Mouse (Mus musculus) G1E (cell line): ENCODE data around the gene Vill. TPM values are rescaled to one million over a fixed set of nuclear protein-coding genes. Genes with fewer than 3 reads are reported as not detected.

Experiments used
- ATAC-seq: 2 replicates; pipeline ENCODE4 v1.8.0; 2016; ENCODE audit warnings: mild to moderate bottlenecking; ENCODE audit not compliant: insufficient number of reproducible peaks, poor library complexity, low FRiP score, severe bottlenecking; ENCODE audit errors: extremely low read depth
- DNase-seq: peaks from one replicate; pipeline ENCODE4 v3.0.0; 2012; ENCODE audit warnings: low spot score
- H3K27me3 ChIP-seq: 2 replicates; pipeline ENCODE4 v1.6.1; 2012; ENCODE audit warnings: mild to moderate bottlenecking, low read length, inconsistent platforms; ENCODE audit not compliant: insufficient read depth
- H3K36me3 ChIP-seq: replicated peaks from 2 replicates; pipeline ENCODE3; 2012; ENCODE audit warnings: mild to moderate bottlenecking, inconsistent platforms
- H3K4me1 ChIP-seq: 2 replicates; pipeline ENCODE4 v1.6.1; 2012; ENCODE audit warnings: low read depth, low read length, inconsistent platforms, mixed read lengths; ENCODE audit not compliant: insufficient read depth
- H3K4me3 ChIP-seq: 2 replicates; pipeline ENCODE4 v1.5.1; 2012; ENCODE audit warnings: low read depth, mild to moderate bottlenecking, inconsistent platforms, low read length, moderate library complexity, mixed read lengths
- H3K9me3 ChIP-seq: replicated peaks from 2 replicates; pipeline ENCODE4 v1.6.1; 2012; ENCODE audit warnings: inconsistent platforms
- CTCF ChIP-seq: IDR thresholded peaks from 2 replicates; pipeline ENCODE4 v1.5.1; 2012; ENCODE audit warnings: low read depth, low read length, inconsistent platforms, mixed read lengths
- GATA1 ChIP-seq: IDR thresholded peaks from 2 replicates; pipeline ENCODE4 v1.6.1; 2012; ENCODE audit warnings: borderline replicate concordance, low read length, inconsistent platforms, mixed read lengths
- GATA2 ChIP-seq: IDR thresholded peaks from 2 replicates; pipeline ENCODE4 v1.6.1; 2012; ENCODE audit warnings: low read depth, low read length, inconsistent platforms, borderline replicate concordance
- POLR2AphosphoS5 ChIP-seq: IDR thresholded peaks from 2 replicates; pipeline ENCODE4 v1.6.1; 2012; ENCODE audit warnings: low read depth, low read length, inconsistent platforms; ENCODE audit not compliant: insufficient replicate concordance
- TAL1 ChIP-seq: conservative IDR thresholded peaks from 2 replicates; pipeline ENCODE4 v1.6.1; 2012; ENCODE audit warnings: low read depth, low read length, inconsistent platforms, mixed read lengths
- polyA plus RNA-seq: library from polyadenylated mRNA; stranded (reverse); fragments of >175 nt; gene quantifications from 2 replicates; pipeline ENCODE4 v1.2.3, GENCODE M21; 2012
- total RNA-seq, 2 experiments: library from RNA; stranded (forward) in 1 of 2; stranded (reverse) in 1 of 2; fragments of 200-1000 nt in 1 of 2; fragments of >200 nt in 1 of 2; fragmentation: Nextera tagmentation in 1 of 2; gene quantifications; 2 replicates each; pipeline ENCODE4 v1.2.3; 2014 to 2017

Gene Vill
- total and polyA plus RNA-seq, 3 experiments, result not detected

DNA sequence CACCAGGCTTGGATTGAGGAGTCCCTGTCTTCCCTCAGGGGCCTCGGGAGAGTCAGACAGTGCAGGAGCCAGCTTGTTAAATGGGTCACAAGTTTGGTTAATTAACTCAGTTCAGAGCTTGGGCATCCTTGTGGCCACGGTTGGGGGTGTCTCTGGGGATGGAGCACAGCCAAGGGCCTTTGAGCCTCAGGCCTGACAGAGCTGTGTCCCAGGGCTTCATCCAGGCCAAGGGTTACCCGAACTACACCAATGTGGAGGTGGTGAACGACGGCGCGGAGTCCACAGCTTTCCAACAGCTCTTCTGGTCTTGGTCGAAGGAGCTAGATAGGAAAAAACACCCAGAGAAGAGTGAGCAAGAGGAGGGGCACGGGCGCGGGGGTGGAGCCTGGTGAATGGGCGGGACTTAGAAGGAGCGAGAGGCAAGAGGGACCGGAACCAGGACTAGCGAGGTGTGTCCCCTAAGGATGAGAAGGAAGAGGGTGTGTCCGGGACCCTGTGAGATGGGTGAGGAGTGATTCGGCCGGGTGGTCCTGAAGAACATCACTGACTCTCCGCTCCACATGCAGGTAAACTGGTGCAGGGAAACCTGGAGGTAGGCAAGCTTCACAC, 10.6 kb downstream of the Vill start:
- ATAC-seq (no peak), DNase-seq (no peak)
- no peak overlapping the region for H3K4me3 ChIP-seq
- H3K36me3 ChIP-seq, result no peaks in the 10 kb centered on the region
- H3K4me1 ChIP-seq, result no peaks in the 10 kb centered on the region
- H3K9me3 ChIP-seq, result peaks cover 97% of the 10 kb centered on the region
- H3K27me3 ChIP-seq, result no peaks in the 10 kb centered on the region
- no peak for TF ChIP-seq TAL1

- Histone ChIP-seq H3K36me3 (no peaks in the 10 kb centered on the region), H3K4me3 (no peak overlapping the region), H3K9me3 (peaks cover 100% of the 10 kb centered on the region), H3K4me1 (no peaks in the 10 kb centered on the region; the same call in 1 of the 2 replicates), H3K27me3 (no peaks in the 10 kb centered on the region)
- ATAC-seq, result no peak
- DNase-seq, result no peak
- TF ChIP-seq GATA1, result no peak
- no peak for TF ChIP-seq POLR2AphosphoS5
- no peak for TF ChIP-seq TAL1
- TF ChIP-seq GATA2, result no peak
- no peak for TF ChIP-seq CTCF
Observed at GRCm38 (mm10) chr9:119064296-119064695, 11.7 kb downstream of the Vill start.

DNA sequence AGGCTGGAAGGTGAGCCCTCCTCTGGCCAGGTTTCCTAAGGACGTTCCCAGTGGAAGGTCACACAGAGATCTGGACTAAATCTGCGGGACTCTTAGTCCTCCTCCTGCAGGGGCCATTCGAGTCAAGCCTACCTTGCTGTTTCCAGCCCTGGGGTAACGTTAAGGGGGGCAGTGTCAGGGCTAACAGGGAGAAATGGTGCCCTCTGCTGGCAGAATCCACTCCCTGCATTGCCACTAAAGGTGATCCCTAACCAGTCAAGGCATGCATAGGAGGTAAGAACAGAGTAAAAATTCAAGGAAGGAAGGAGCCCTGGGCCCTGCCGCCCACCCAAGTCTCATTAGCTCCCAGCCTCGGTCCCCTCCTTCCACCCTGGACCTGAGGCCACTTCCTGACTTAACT, 15.0 kb downstream of the Vill start:
- Histone ChIP-seq H3K27me3 (no peaks in the 10 kb centered on the region), H3K4me3 (no peak overlapping the region), H3K4me1 (no peaks in the 10 kb centered on the region; the same call in 1 of the 2 replicates), H3K9me3 (peaks cover 97% of the 10 kb centered on the region), H3K36me3 (no peaks in the 10 kb centered on the region)
- DNase-seq, result no peak
- ATAC-seq, result no peak
- no peak; the same call in 1 of the 2 replicates for TF ChIP-seq CTCF
- no peak for TF ChIP-seq GATA2
- no peak for TF ChIP-seq GATA1
- no peak for TF ChIP-seq TAL1
- TF ChIP-seq POLR2AphosphoS5, result no peak

DNA sequence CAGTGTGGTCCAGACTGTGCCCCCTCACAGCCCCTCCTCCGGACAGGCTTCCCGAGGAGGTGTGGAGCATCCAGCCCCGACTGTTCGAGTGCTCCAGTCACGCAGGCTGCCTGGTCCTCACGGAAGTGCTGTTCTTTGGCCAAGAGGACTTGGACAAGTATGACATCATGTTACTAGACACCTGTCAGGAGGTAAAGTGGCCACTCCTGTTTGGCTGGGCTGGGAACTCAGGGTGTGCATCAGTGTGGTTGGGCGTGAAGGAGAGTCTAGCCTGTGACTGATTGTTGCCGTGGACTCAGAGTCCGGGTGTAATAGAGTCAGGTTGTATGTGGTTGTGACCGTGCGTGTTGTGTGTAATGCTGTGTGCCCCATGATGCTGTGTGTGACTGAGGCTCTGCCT, 15.7 kb downstream of the Vill start:
- no peak for TF ChIP-seq POLR2AphosphoS5
- no peak for TF ChIP-seq TAL1
- TF ChIP-seq CTCF, result no peak
- TF ChIP-seq GATA1, result no peak
- TF ChIP-seq GATA2, result no peak
- Histone ChIP-seq H3K4me3 (no peak overlapping the region), H3K4me1 (no peaks in the 10 kb centered on the region; the same call in 1 of the 2 replicates), H3K9me3 (peaks cover 97% of the 10 kb centered on the region), H3K27me3 (no peaks in the 10 kb centered on the region), H3K36me3 (no peaks in the 10 kb centered on the region)
- ATAC-seq (no peak), DNase-seq (no peak)

DNA sequence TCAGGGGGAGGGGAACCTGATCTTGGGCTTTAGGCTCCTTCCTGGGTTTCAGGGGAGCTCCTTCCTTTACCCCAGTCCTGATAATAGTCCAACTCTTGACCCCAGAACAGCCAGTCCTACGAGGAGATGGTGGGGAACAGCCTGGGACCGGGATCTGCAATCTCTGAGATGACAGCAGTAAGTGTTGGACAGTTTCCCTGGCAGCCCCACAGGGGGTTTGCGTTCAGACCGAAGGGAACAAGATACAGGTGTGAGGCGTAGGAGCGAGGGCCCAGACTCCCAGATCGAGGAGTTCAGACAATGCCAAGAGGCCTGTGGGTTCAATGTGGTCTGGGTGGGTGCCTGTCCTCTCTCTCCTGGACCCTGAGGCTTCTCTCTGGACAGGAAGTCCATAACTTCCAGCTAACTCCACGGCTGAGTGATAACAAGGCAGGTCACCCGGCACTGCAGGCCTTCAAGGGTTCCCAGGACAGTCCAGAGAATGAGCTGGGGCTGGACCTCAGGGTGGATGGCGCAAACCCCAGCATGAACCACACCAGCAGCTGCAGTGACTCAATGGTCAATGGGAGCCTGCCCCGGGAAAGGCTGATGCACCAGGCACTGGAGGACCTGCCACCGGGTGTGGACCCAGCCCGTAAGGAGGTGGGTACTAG, 17.7 kb downstream of the Vill start:
- H3K36me3 ChIP-seq, result no peaks in the 10 kb centered on the region
- H3K27me3 ChIP-seq, result no peaks in the 10 kb centered on the region
- ATAC-seq (no peak), DNase-seq (no peak)
- H3K4me1 ChIP-seq, result no peaks in the 10 kb centered on the region; the same call in 1 of the 2 replicates
- no peak for TF ChIP-seq GATA2
- H3K9me3 ChIP-seq, result peaks cover 97% of the 10 kb centered on the region
- no peak overlapping the region for H3K4me3 ChIP-seq

GRCm38 (mm10) chr9:119071786-119072185, 19.2 kb downstream of the Vill start:
- DNase-seq (no peak), ATAC-seq (no peak)
- Histone ChIP-seq H3K36me3 (no peaks in the 10 kb centered on the region), H3K4me1 (no peaks in the 10 kb centered on the region; the same call in 1 of the 2 replicates), H3K27me3 (no peaks in the 10 kb centered on the region; the same call in 1 of the 2 replicates), H3K4me3 (no peak overlapping the region; the same call in 1 of the 2 replicates), H3K9me3 (peaks cover 97% of the 10 kb centered on the region)
- no peak for TF ChIP-seq POLR2AphosphoS5
- TF ChIP-seq CTCF, result no peak
- TF ChIP-seq GATA1, result no peak
- no peak for TF ChIP-seq GATA2
- no peak for TF ChIP-seq TAL1
